Mouse (Mus musculus) heart, adult 2 months (tissue): ENCODE measurements around the gene Sec14l2. TPM values are rescaled to one million over a fixed set of nuclear protein-coding genes. Genes with fewer than 3 reads are reported as not detected.

Experiments
- DNase-seq, 2 experiments: peaks; one replicate each; pipeline ENCODE4 v3.0.0; 2021
- H3K27ac ChIP-seq: fragments of 200-600 bp; 2 replicates; pipeline ENCODE4 v1.8.1; 2022
- H3K27me3 ChIP-seq: fragments of 200-500 bp; 2 replicates; pipeline ENCODE4 v1.6.1; 2012; ENCODE audit warnings: mild to moderate bottlenecking, low read length, inconsistent platforms, mixed read lengths; ENCODE audit not compliant: control insufficient read depth, insufficient read depth
- H3K36me3 ChIP-seq: fragments of 200-500 bp; 2 replicates; pipeline ENCODE4 v1.6.1; 2012; ENCODE audit warnings: low read length, inconsistent platforms; ENCODE audit not compliant: control insufficient read depth, insufficient read depth
- H3K4me1 ChIP-seq: fragments of 200-500 bp; 2 replicates; pipeline ENCODE4 v1.6.1; 2011; ENCODE audit warnings: low read length; ENCODE audit not compliant: control insufficient read depth, insufficient read depth
- H3K4me3 ChIP-seq: fragments of 200-600 bp; 2 replicates; pipeline ENCODE4 v1.8.1; 2022
- H3K79me2 ChIP-seq: fragments of 200-500 bp; replicated peaks from 2 replicates; pipeline ENCODE4 v1.6.1; 2012; ENCODE audit warnings: mild to moderate bottlenecking, inconsistent platforms, low read length, moderate library complexity, mixed read lengths; ENCODE audit not compliant: control insufficient read depth, insufficient read depth
- H3K9ac ChIP-seq: fragments of 200-500 bp; 2 replicates; pipeline ENCODE4 v1.6.1; 2012; ENCODE audit warnings: low read depth, mild to moderate bottlenecking, control low read depth, inconsistent platforms, low read length, mixed read lengths
- CTCF ChIP-seq: fragments of 200-600 bp; IDR thresholded peaks from 2 replicates; pipeline ENCODE4 v1.8.1; 2022; ENCODE audit warnings: antibody characterized with exemption, mild to moderate bottlenecking, moderate library complexity
- EP300 ChIP-seq: fragments of 200-500 bp; IDR thresholded peaks from 2 replicates; pipeline ENCODE4 v1.6.1; 2011; ENCODE audit warnings: low read depth, low read length, control low read depth; ENCODE audit not compliant: insufficient read depth
- POLR2A ChIP-seq: fragments of 200-500 bp; IDR thresholded peaks from 2 replicates; pipeline ENCODE4 v1.6.1; 2011; ENCODE audit warnings: mild to moderate bottlenecking, low read depth, low read length, control low read depth; ENCODE audit not compliant: insufficient read depth
- WGBS: fragments of 180-500 bp; shearing (Covaris S2); methylation state at CpG from one replicate; pipeline ENCODE4 v1.1.7; 2018; 5-methylcytosine and 5-hydroxymethylcytosine counted together
- intact Hi-C: fragments of 180-260 bp; cut with DNase I; formaldehyde crosslinking; loops from one replicate; pipeline ENCODE4 v1.15.1; 2025
- polyA plus RNA-seq: library from polyadenylated mRNA; depleted of rRNA; stranded (reverse); fragments of >200 nt; gene quantifications from 2 replicates; pipeline ENCODE4 v1.2.3, GENCODE M21; 2012
- total RNA-seq, 2 experiments: library from RNA; stranded (reverse); gene quantifications; 2 replicates each; pipeline ENCODE4 v1.2.3; 2021

The Sec14l2 gene
- total and polyA plus RNA-seq, 3 experiments = 0.52 to 0.89 (median 0.53) TPM

GRCm38 (mm10) chr11:4094378-4095170 is 28.6 kb downstream of the Sec14l2 start:
- TF ChIP-seq EP300 (no peak), POLR2A (no peak), CTCF (peak; percentile 91)
- 8% methylated on average over 24 of the region's 24 CpGs for WGBS
- H3K4me3 ChIP-seq = peak overlapping the region; percentile 52
- H3K79me2 ChIP-seq = no peaks in the 10 kb centered on the region
- intact Hi-C loops = loop anchor here (5.0 kb wide), 1 partner anchor 1003 kb away; the partner anchor contains the start of genes Ewsr1 and Rhbdd3
- peak; percentile 70 to 71 for DNase-seq
- no peaks in the 10 kb centered on the region for H3K27me3 ChIP-seq
- peaks cover 4% of the 10 kb centered on the region for H3K4me1 ChIP-seq
- no peaks in the 10 kb centered on the region for H3K36me3 ChIP-seq
- peak overlapping the region; percentile 88 for H3K27ac ChIP-seq
- peak overlapping the region; percentile 72 for H3K9ac ChIP-seq

DNA sequence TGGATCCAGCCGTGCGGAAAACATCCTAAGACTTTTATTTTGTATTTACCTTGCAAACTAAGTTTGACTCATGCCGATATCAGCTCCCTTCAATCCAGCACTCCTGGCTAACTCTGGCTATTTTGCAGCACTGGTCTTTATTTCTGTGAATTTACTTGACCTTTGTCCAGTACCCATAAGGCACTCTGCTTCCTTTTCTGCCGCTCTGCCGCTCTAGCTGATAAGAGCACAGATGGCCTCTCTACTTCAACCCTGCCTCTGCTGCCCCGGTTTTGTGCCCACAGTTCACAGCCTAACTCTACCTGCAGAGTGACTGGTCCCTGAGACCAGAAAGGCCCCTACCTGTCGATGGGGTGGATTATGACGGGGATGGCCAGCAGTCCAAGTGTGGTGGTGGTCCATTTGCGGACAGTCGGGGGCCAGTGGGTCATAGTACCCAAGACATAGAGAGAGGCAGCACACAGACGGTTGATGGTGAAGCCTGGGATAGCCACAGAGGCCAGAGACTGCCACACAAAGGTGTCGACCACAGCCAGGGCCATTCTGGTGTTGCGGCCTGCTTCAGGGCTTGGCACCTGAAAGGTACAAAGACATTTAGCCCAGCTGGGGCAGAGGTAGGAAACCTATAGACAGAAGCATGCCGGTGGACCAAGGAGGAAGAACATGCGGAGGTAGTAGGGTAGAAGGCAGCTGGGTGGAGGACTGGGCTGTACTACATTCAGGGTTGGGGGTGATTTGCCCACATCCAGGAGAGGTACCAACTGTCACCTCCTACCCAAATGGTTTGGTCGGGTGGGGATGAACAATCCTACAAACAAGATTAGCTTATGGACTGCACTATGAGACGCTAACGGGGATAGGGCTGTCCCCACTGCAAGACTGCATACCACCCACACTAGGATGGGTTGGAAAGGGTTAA is 29.5 kb downstream of the Sec14l2 start:
- Histone ChIP-seq H3K9ac (peak overlapping the region; percentile 7), H3K36me3 (no peaks in the 10 kb centered on the region), H3K27ac (no peak overlapping the region), H3K4me3 (no peak overlapping the region), H3K4me1 (peaks cover 4% of the 10 kb centered on the region), H3K27me3 (no peaks in the 10 kb centered on the region), H3K79me2 (no peaks in the 10 kb centered on the region)
- WGBS = 68% methylated on average over 18 of the region's 18 CpGs
- TF ChIP-seq POLR2A (no peak), EP300 (no peak), CTCF (no peak)
- no peak for DNase-seq
- intact Hi-C loops = no loop called here

DNA sequence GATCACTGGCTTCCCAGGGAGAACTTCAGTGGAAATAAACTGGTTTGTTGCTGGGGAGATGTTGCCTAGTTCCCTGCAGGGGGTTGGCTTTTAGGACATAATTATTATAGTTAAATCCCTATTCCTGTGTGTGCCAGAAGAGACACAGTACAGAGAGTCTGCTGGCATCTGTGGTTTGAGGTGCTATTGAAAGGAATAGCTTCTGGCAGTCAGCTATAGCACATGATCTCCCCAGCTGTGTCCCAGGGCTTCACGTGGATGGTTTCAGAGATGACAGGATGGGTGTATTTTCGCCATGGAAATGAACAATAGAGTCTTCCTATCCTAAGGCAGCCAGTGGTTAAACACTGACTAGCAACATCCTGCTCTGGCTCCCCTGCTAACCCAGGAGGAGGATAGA is 35.9 kb downstream of the Sec14l2 start:
- intact Hi-C loops = no loop called here

GRCm38 (mm10) chr11:4086246-4086645 is 37.0 kb downstream of the Sec14l2 start:
- H3K27me3 ChIP-seq = no peaks in the 10 kb centered on the region
- no peak overlapping the region for H3K27ac ChIP-seq
- no peaks in the 10 kb centered on the region; the same call in 1 of the 2 replicates for H3K4me1 ChIP-seq
- H3K36me3 ChIP-seq = no peaks in the 10 kb centered on the region
- no peak for TF ChIP-seq CTCF
- no peak for TF ChIP-seq EP300
- no peak for TF ChIP-seq POLR2A
- intact Hi-C loops = no loop called here
- 19% methylated on average over 1 of the region's 1 CpGs for WGBS
- DNase-seq = no peak
- H3K79me2 ChIP-seq = no peaks in the 10 kb centered on the region
- no peak overlapping the region for H3K9ac ChIP-seq
- no peak overlapping the region for H3K4me3 ChIP-seq

More for the DNA sequence above, 35.9 kb downstream of the Sec14l2 start:
- Histone ChIP-seq H3K27me3 (no peaks in the 10 kb centered on the region), H3K27ac (no peak overlapping the region), H3K4me3 (no peak overlapping the region), H3K9ac (no peak overlapping the region), H3K79me2 (no peaks in the 10 kb centered on the region), H3K36me3 (no peaks in the 10 kb centered on the region), H3K4me1 (no peaks in the 10 kb centered on the region; the same call in 1 of the 2 replicates)
- no peak for DNase-seq
- 25% methylated on average over 2 of the region's 2 CpGs for WGBS
- TF ChIP-seq EP300 = no peak
- no peak for TF ChIP-seq POLR2A
- no peak for TF ChIP-seq CTCF

- Histone ChIP-seq H3K9ac (no peak overlapping the region), H3K79me2 (no peaks in the 10 kb centered on the region), H3K4me1 (no peaks in the 10 kb centered on the region), H3K36me3 (no peaks in the 10 kb centered on the region), H3K27me3 (no peaks in the 10 kb centered on the region), H3K4me3 (no peak overlapping the region), H3K27ac (no peak overlapping the region)
- WGBS = 33% methylated on average over 5 of the region's 5 CpGs
- intact Hi-C loops = loop anchor here (1.0 to 2.0 kb wide), 2 partner anchors 31 to 82 kb away; no protein-coding TSS in a partner anchor
- peak in 1 of 2 experiments; percentile 30 for DNase-seq
- TF ChIP-seq POLR2A = no peak
- TF ChIP-seq EP300 = 0 out of 2 replicates have a peak, but pooled peaks have one; percentile 32
- peak; percentile 88 for TF ChIP-seq CTCF
Observed at GRCm38 (mm10) chr11:4083316-4084078, 39.7 kb downstream of the Sec14l2 start.
